Mouse (Mus musculus): ENCODE results near the gene Smyd5.
A peak's percentile ranks its signal among the peaks of the same experiment; 100 is the strongest.
"Not testable (repeated sequence)": the region's sequence is repeated elsewhere in the genome, so short reads cannot be mapped to it uniquely, and the experiment has no call there.

Gene Smyd5

GRCm38 (mm10) chr6:85447351-85447750, 15.6 kb downstream of the Smyd5 start:
- no peak for DNase-seq (ENCODE audit: low read depth)

GRCm38 (mm10) chr6:85450140-85450539, 18.4 kb downstream of the Smyd5 start:
- DNase-seq (ENCODE audit: low read depth): not testable (repeated sequence)

- DNase-seq (ENCODE audit: low read depth): peak; percentile 99
Observed at GRCm38 (mm10) chr6:85450697-85451663, 19.2 kb downstream of the Smyd5 start, which contains the start of gene Cct7. Gene Cct7, plus strand, starts transcription at chr6:85451514.

GRCm38 (mm10) chr6:85451664-85452410, 20.0 kb downstream of the Smyd5 start, which contains the start of gene Pradc1:
Gene Pradc1, minus strand, starts transcription at chr6:85451970.
- DNase-seq (ENCODE audit: low read depth): peak; percentile 93

- no peak for DNase-seq (ENCODE audit: low read depth)
Observed at GRCm38 (mm10) chr6:85452411-85452665, 20.5 kb downstream of the Smyd5 start.

GRCm38 (mm10) chr6:85452816-85453215, 21.0 kb downstream of the Smyd5 start:
- DNase-seq (ENCODE audit: low read depth): peak; percentile 45

GRCm38 (mm10) chr6:85459621-85460020, 27.8 kb downstream of the Smyd5 start:
- DNase-seq (ENCODE audit: low read depth): no peak

GRCm38 (mm10) chr6:85465381-85465780, 33.6 kb downstream of the Smyd5 start:
- DNase-seq (ENCODE audit: low read depth): no peak

- no peak for DNase-seq (ENCODE audit: low read depth)
Observed at GRCm38 (mm10) chr6:85469660-85470430, 38.1 kb downstream of the Smyd5 start.

GRCm38 (mm10) chr6:85471962-85472361, 40.2 kb downstream of the Smyd5 start:
- no peak for DNase-seq (ENCODE audit: low read depth)

GRCm38 (mm10) chr6:85472542-85472941, 40.8 kb downstream of the Smyd5 start:
- DNase-seq (ENCODE audit: low read depth): no peak

- DNase-seq (ENCODE audit: low read depth): no peak
Observed at GRCm38 (mm10) chr6:85475581-85475980, 43.8 kb downstream of the Smyd5 start.

GRCm38 (mm10) chr6:85477366-85477917, 45.7 kb downstream of the Smyd5 start:
- peak; percentile 27 for DNase-seq (ENCODE audit: low read depth)

GRCm38 (mm10) chr6:85478416-85478815, 46.6 kb downstream of the Smyd5 start:
- DNase-seq (ENCODE audit: low read depth): no peak

- no peak for DNase-seq (ENCODE audit: low read depth)
Observed at GRCm38 (mm10) chr6:85479979-85480378, 48.2 kb downstream of the Smyd5 start.

- no peak for DNase-seq (ENCODE audit: low read depth)
Observed at GRCm38 (mm10) chr6:85480685-85481084, 48.9 kb downstream of the Smyd5 start.

GRCm38 (mm10) chr6:85483843-85484721, 52.3 kb downstream of the Smyd5 start:
- no peak for DNase-seq (ENCODE audit: low read depth)

GRCm38 (mm10) chr6:85485738-85486137, 53.9 kb downstream of the Smyd5 start:
- no peak for DNase-seq (ENCODE audit: low read depth)

GRCm38 (mm10) chr6:85488510-85488909, 56.7 kb downstream of the Smyd5 start:
- DNase-seq (ENCODE audit: low read depth): no peak

GRCm38 (mm10) chr6:85489717-85490116, 57.9 kb downstream of the Smyd5 start:
- DNase-seq (ENCODE audit: low read depth): no peak

- no peak for DNase-seq (ENCODE audit: low read depth)
Observed at GRCm38 (mm10) chr6:85490252-85490651, 58.5 kb downstream of the Smyd5 start.

Data from c-Kit-positive CD71-positive TER-119-negative erythroid progenitor cells, embryonic 14.5 days (primary cell).